Mouse (Mus musculus): ENCODE measurements around the gene Slc35f6. TPM values are rescaled to one million over a fixed set of nuclear protein-coding genes. Genes with fewer than 3 reads are reported as not detected.

Gene Slc35f6
- polyA plus RNA-seq (2021; fragmentation: Nextera tagmentation): 18.4 and 20.1 TPM in 2 replicates
- long read RNA-seq, experiment 1, full-length matches to known transcripts: 87 of 111 reads
- long read RNA-seq, experiment 1, partial matches to known transcripts: 9 of 111 reads
- long read RNA-seq, experiment 1, other reads (novel, unspliced or antisense): 15 of 111 reads
- long read RNA-seq, experiment 2, transcript Slc35f6-201 (6 exons, 3,088 nt): major isoform, 21 of 29 reads
- long read RNA-seq, experiment 2, partial matches to known transcripts: 1 of 29 reads
- long read RNA-seq, experiment 2, other reads (novel, unspliced or antisense): 7 of 29 reads

GRCm38 (mm10) chr5:30647815-30648560, at the start of gene Slc35f6:
Gene Slc35f6 (plus strand): TSS chr5:30647933.

GRCm38 (mm10) chr5:30666391-30667195, 18.9 kb downstream of the Slc35f6 start, which contains the start of gene Cenpa:
Gene Cenpa (plus strand): TSS chr5:30666777.

Other genes with a start within 250 kb of the Slc35f6 start
- gene Otof, start 186.0 kb upstream of the Slc35f6 start, polyA plus RNA-seq (2021; fragmentation: Nextera tagmentation): 2.1 and 2.3 TPM in 2 replicates
- gene 1700001C02Rik, start 181.9 kb upstream of the Slc35f6 start, polyA plus RNA-seq (2021; fragmentation: Nextera tagmentation): 1.8 and 2.3 TPM in 2 replicates
- gene Cib4, start 102.1 kb upstream of the Slc35f6 start, polyA plus RNA-seq (2021; fragmentation: Nextera tagmentation): not detected in 2 replicates
- gene Kcnk3, start 59.8 kb upstream of the Slc35f6 start, polyA plus RNA-seq (2021; fragmentation: Nextera tagmentation): 4.4 and 4.6 TPM in 2 replicates
- 5.7 and 9.0 TPM in 2 replicates for gene Cenpa, start 18.8 kb downstream of the Slc35f6 start, polyA plus RNA-seq (2021; fragmentation: Nextera tagmentation)
- gene Dpysl5, start 63.6 kb downstream of the Slc35f6 start, polyA plus RNA-seq (2021; fragmentation: Nextera tagmentation): 3.2 and 4.0 TPM in 2 replicates
- gene Mapre3, start 166.7 kb downstream of the Slc35f6 start, polyA plus RNA-seq (2021; fragmentation: Nextera tagmentation): 123 and 226 TPM in 2 replicates
- gene Tmem214, start 220.1 kb downstream of the Slc35f6 start, polyA plus RNA-seq (2021; fragmentation: Nextera tagmentation): 25.5 and 29.6 TPM in 2 replicates
- 1.9 and 3.9 TPM in 2 replicates for gene Agbl5, start 240.8 kb downstream of the Slc35f6 start, polyA plus RNA-seq (2021; fragmentation: Nextera tagmentation)

All from left cerebral cortex, adult 6 months (tissue).